Mouse (Mus musculus): Measurements from ENCODE around the gene Kcnh1. TPM values are rescaled to one million over a fixed set of nuclear protein-coding genes. Genes with fewer than 3 reads are reported as not detected.

Kcnh1 gene
- polyA plus RNA-seq, 1 experiment, result 0.01 TPM

DNA sequence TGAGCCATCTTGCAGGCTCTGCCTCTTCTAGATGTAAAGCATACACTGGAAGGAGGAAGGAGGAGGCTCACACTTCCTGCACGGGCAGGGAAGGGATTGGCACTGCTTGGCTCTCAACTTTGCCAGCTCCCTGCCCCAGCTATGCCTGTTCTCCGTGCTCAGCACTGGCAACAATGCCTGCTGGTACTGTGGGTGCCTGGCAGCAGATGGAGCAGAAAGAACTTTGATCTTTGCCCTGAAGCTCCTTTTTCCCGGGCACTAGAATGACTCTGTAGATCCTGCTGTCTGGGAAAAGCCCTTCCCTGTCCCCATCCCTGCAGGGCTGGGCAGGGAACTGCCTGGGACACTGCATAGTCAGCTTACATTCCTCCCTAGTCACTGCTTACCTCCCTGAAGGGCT is 225.2 kb downstream of the Kcnh1 start:
- TF ChIP-seq MYOD1 (IDR thresholded peaks at IDR 0.05; ENCODE audit: control insufficient read depth in 1 of 3, insufficient read length in 2 of 3, low read depth in 2 of 3) (no peak), TCF12 (IDR thresholded peaks at IDR 0.05; ENCODE audit: insufficient read depth, poor library complexity, severe bottlenecking) (no peak), TCF3 (IDR thresholded peaks at IDR 0.05; ENCODE audit: insufficient read length, low read depth) (no peak), CEBPB (IDR thresholded peaks at IDR 0.05; ENCODE audit: insufficient read depth, poor library complexity, severe bottlenecking) (no peak), MAX (IDR thresholded peaks at IDR 0.05; ENCODE audit: low read depth) (no peak), MYOG (IDR thresholded peaks at IDR 0.05; ENCODE audit: control insufficient read depth in 1 of 3, insufficient read depth in 1 of 3, insufficient read length in 2 of 3, low read depth in 2 of 3) (no peak), REST (IDR thresholded peaks at IDR 0.05; ENCODE audit: insufficient read depth, insufficient read length) (no peak), USF1 (IDR thresholded peaks at IDR 0.05; ENCODE audit: low read depth) (no peak), SRF (IDR thresholded peaks at IDR 0.05; ENCODE audit: control insufficient read depth, insufficient read length, low read depth) (no peak), POLR2AphosphoS2 (IDR thresholded peaks at IDR 0.05; ENCODE audit: insufficient read length, low read depth) (no peak)
- H3ac ChIP-seq (ENCODE audit: control insufficient read depth, insufficient read length), result no peak overlapping the region
- H3K36me3 ChIP-seq (ENCODE audit: control insufficient read depth, insufficient read depth), result no peaks in the 10 kb centered on the region
- H3K4me2 ChIP-seq (ENCODE audit: low read depth), result no peak overlapping the region
- no peaks in the 10 kb centered on the region for H3K27me3 ChIP-seq (ENCODE audit: control insufficient read depth, insufficient read depth, insufficient read length)
- no peak overlapping the region for H3K4me3 ChIP-seq
- H3K79me2 ChIP-seq (ENCODE audit: control insufficient read depth, insufficient read depth), result no peaks in the 10 kb centered on the region

DNA sequence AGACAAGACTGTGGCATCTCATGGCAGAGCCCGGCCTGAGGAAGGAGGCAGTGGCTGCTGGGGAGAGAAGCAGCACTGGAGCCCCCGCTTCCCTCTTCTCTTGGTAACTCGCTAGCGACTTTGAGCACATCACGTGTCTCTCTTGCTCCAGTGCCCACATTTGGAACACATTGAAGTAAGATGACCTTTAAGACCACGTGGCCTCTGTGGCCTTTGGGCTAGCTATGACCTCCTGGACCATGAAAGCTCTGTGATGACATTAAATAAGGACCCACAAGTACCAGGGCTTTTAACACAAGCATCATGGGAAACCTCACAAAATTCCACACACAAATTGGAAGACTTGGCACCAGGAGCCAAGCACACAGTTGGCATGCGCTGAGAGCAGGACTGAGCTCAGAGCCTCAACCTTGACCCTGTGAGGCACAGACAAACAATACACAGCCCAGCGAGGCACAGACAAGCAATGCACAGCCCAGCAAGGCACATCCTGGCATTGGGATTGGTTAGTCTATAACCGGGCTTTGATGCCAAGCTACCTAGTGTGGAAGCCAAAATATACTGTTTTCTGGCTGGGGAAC is 225.8 kb downstream of the Kcnh1 start:
- no peak overlapping the region for H3ac ChIP-seq (ENCODE audit: control insufficient read depth, insufficient read length)
- TF ChIP-seq MYOD1 (IDR thresholded peaks at IDR 0.05; ENCODE audit: control insufficient read depth in 1 of 3, insufficient read length in 2 of 3, low read depth in 2 of 3) (no peak), E2F4 (IDR thresholded peaks at IDR 0.05; ENCODE audit: insufficient read depth) (no peak), USF1 (IDR thresholded peaks at IDR 0.05; ENCODE audit: low read depth) (no peak), MYOG (IDR thresholded peaks at IDR 0.05; ENCODE audit: control insufficient read depth in 1 of 3, insufficient read depth in 1 of 3, insufficient read length in 2 of 3, low read depth in 2 of 3) (no peak), SRF (IDR thresholded peaks at IDR 0.05; ENCODE audit: control insufficient read depth, insufficient read length, low read depth) (no peak), POLR2AphosphoS2 (IDR thresholded peaks at IDR 0.05; ENCODE audit: insufficient read length, low read depth) (no peak), MAX (IDR thresholded peaks at IDR 0.05; ENCODE audit: low read depth) (no peak), TCF12 (IDR thresholded peaks at IDR 0.05; ENCODE audit: insufficient read depth, poor library complexity, severe bottlenecking) (no peak), CEBPB (IDR thresholded peaks at IDR 0.05; ENCODE audit: insufficient read depth, poor library complexity, severe bottlenecking) (no peak), TCF3 (IDR thresholded peaks at IDR 0.05; ENCODE audit: insufficient read length, low read depth) (no peak), REST (IDR thresholded peaks at IDR 0.05; ENCODE audit: insufficient read depth, insufficient read length) (no peak), POLR2A (IDR thresholded peaks at IDR 0.05; ENCODE audit: insufficient read length, low read depth) (no peak)
- H3K27me3 ChIP-seq (ENCODE audit: control insufficient read depth, insufficient read depth, insufficient read length), result no peaks in the 10 kb centered on the region
- no peak overlapping the region for H3K4me2 ChIP-seq (ENCODE audit: low read depth)
- H3K4me3 ChIP-seq, result no peak overlapping the region
- H3K36me3 ChIP-seq (ENCODE audit: control insufficient read depth, insufficient read depth), result no peaks in the 10 kb centered on the region
- no peaks in the 10 kb centered on the region for H3K79me2 ChIP-seq (ENCODE audit: control insufficient read depth, insufficient read depth)

- no peaks in the 10 kb centered on the region for H3K27me3 ChIP-seq (ENCODE audit: control insufficient read depth, insufficient read depth, insufficient read length)
- no peak for TF ChIP-seq MAX (IDR thresholded peaks at IDR 0.05; ENCODE audit: low read depth)
These were observed 228.6 kb downstream of the Kcnh1 start for GRCm38 (mm10) chr1:192419176-192419575.

GRCm38 (mm10) chr1:192421377-192422166 is 231.0 kb downstream of the Kcnh1 start:
- TF ChIP-seq TCF12 (IDR thresholded peaks at IDR 0.05; ENCODE audit: insufficient read depth, poor library complexity, severe bottlenecking) (no peak), USF1 (IDR thresholded peaks at IDR 0.05; ENCODE audit: low read depth) (no peak), MAX (IDR thresholded peaks at IDR 0.05; ENCODE audit: low read depth) (no peak), POLR2AphosphoS2 (IDR thresholded peaks at IDR 0.05; ENCODE audit: insufficient read length, low read depth) (no peak), POLR2A (IDR thresholded peaks at IDR 0.05; ENCODE audit: insufficient read length, low read depth) (no peak), MYOD1 (IDR thresholded peaks at IDR 0.05; ENCODE audit: control insufficient read depth in 1 of 3, insufficient read length in 2 of 3, low read depth in 2 of 3) (no peak), SRF (IDR thresholded peaks at IDR 0.05; ENCODE audit: control insufficient read depth, insufficient read length, low read depth) (no peak), MYOG (IDR thresholded peaks at IDR 0.05; ENCODE audit: control insufficient read depth in 1 of 3, insufficient read depth in 1 of 3, insufficient read length in 2 of 3, low read depth in 2 of 3) (no peak), CEBPB (IDR thresholded peaks at IDR 0.05; ENCODE audit: insufficient read depth, poor library complexity, severe bottlenecking) (no peak), TCF3 (IDR thresholded peaks at IDR 0.05; ENCODE audit: insufficient read length, low read depth) (no peak), REST (IDR thresholded peaks at IDR 0.05; ENCODE audit: insufficient read depth, insufficient read length) (no peak)
- Histone ChIP-seq H3K4me2 (ENCODE audit: low read depth) (no peak overlapping the region), H3ac (ENCODE audit: control insufficient read depth, insufficient read length) (no peak overlapping the region), H3K27me3 (ENCODE audit: control insufficient read depth, insufficient read depth, insufficient read length) (no peaks in the 10 kb centered on the region), H3K79me2 (ENCODE audit: control insufficient read depth, insufficient read depth) (no peaks in the 10 kb centered on the region), H3K4me3 (no peak overlapping the region), H3K36me3 (ENCODE audit: control insufficient read depth, insufficient read depth) (no peaks in the 10 kb centered on the region)

More at GRCm38 (mm10) chr1:192419176-192419575, 228.6 kb downstream of the Kcnh1 start:
- H3K79me2 ChIP-seq (ENCODE audit: control insufficient read depth, insufficient read depth), result no peaks in the 10 kb centered on the region
- H3K4me2 ChIP-seq (ENCODE audit: low read depth), result no peak overlapping the region
- H3K36me3 ChIP-seq (ENCODE audit: control insufficient read depth, insufficient read depth), result no peaks in the 10 kb centered on the region
- H3K4me3 ChIP-seq, result no peak overlapping the region
- no peak overlapping the region for H3ac ChIP-seq (ENCODE audit: control insufficient read depth, insufficient read length)
